Mouse (Mus musculus): ENCODE measurements around the gene Pan2. TPM values are rescaled to one million over a fixed set of nuclear protein-coding genes. Genes with fewer than 3 reads are reported as not detected.

The Pan2 gene
- polyA plus RNA-seq, 1 experiment, result 67.5 TPM

- no peak overlapping the region for H3K27ac ChIP-seq (ENCODE audit: control insufficient read depth, insufficient read depth, low read length)
- no peak overlapping the region for H3K4me3 ChIP-seq (ENCODE audit: control insufficient read depth, insufficient read depth, low read length)
- H3K27me3 ChIP-seq (ENCODE audit: control insufficient read depth, insufficient read depth, low read length), result no peaks in the 10 kb centered on the region
- WGBS, result 83% methylated on average over 2 of the region's 2 CpGs
- peaks cover 6% of the 10 kb centered on the region for H3K4me1 ChIP-seq (replicated peaks; ENCODE audit: control insufficient read depth, insufficient read depth, low read length)
- DNase-seq, result no peak
- H3K36me3 ChIP-seq (ENCODE audit: control insufficient read depth, insufficient read depth, low read length), result no peaks in the 10 kb centered on the region
- TF ChIP-seq CTCF (IDR thresholded peaks at IDR 0.05; ENCODE audit: borderline replicate concordance, control insufficient read depth, extremely low read depth, insufficient read depth, low read length, poor library complexity) (no peak), POLR2A (IDR thresholded peaks at IDR 0.05; ENCODE audit: control insufficient read depth, extremely low read depth, insufficient read depth, low read length, poor library complexity) (no peak)
Measured at GRCm38 (mm10) chr10:128340257-128340656, 37.1 kb downstream of the Pan2 start.

DNA sequence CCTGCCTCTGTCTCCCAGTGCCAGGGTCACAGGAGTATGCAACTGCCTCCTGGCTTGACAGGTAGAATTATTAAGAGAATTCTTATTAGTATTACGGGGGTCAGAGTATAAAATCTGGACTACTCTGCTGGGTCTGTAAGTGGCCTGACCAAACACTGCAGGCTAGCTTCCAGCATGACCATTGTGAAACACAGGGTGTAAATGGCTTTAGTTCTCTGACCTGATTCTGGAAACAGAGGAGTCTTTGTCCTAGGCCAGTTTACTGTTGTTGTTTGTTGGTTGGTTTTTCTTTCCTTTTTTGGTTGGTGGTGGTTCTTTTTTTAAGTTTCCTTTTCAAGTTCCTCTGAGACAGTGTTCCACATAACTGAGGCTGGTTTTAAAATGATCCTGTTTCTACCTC is 40.3 kb downstream of the Pan2 start:
- no peak for DNase-seq
- no peak for TF ChIP-seq CTCF (IDR thresholded peaks at IDR 0.05; ENCODE audit: borderline replicate concordance, control insufficient read depth, extremely low read depth, insufficient read depth, low read length, poor library complexity)
- no peak for TF ChIP-seq POLR2A (IDR thresholded peaks at IDR 0.05; ENCODE audit: control insufficient read depth, extremely low read depth, insufficient read depth, low read length, poor library complexity)
- Histone ChIP-seq H3K36me3 (ENCODE audit: control insufficient read depth, insufficient read depth, low read length) (no peaks in the 10 kb centered on the region), H3K27ac (ENCODE audit: control insufficient read depth, insufficient read depth, low read length) (no peak overlapping the region), H3K27me3 (ENCODE audit: control insufficient read depth, insufficient read depth, low read length) (no peaks in the 10 kb centered on the region), H3K4me1 (replicated peaks; ENCODE audit: control insufficient read depth, insufficient read depth, low read length) (peaks cover 6% of the 10 kb centered on the region), H3K4me3 (ENCODE audit: control insufficient read depth, insufficient read depth, low read length) (no peak overlapping the region)
- WGBS, result 95% methylated on average over 1 of the region's 1 CpGs

- H3K4me3 ChIP-seq (ENCODE audit: control insufficient read depth, insufficient read depth, low read length), result no peak overlapping the region
- peaks cover 6% of the 10 kb centered on the region for H3K4me1 ChIP-seq (replicated peaks; ENCODE audit: control insufficient read depth, insufficient read depth, low read length)
- TF ChIP-seq CTCF (IDR thresholded peaks at IDR 0.05; ENCODE audit: borderline replicate concordance, control insufficient read depth, extremely low read depth, insufficient read depth, low read length, poor library complexity) (no peak), POLR2A (IDR thresholded peaks at IDR 0.05; ENCODE audit: control insufficient read depth, extremely low read depth, insufficient read depth, low read length, poor library complexity) (no peak)
- peak; percentile 78 for DNase-seq
- H3K36me3 ChIP-seq (ENCODE audit: control insufficient read depth, insufficient read depth, low read length), result no peaks in the 10 kb centered on the region
- no peaks in the 10 kb centered on the region for H3K27me3 ChIP-seq (ENCODE audit: control insufficient read depth, insufficient read depth, low read length)
- 1% methylated on average over 7 of the region's 7 CpGs for WGBS
- peak overlapping the region; percentile 38 for H3K27ac ChIP-seq (ENCODE audit: control insufficient read depth, insufficient read depth, low read length)
Measured at GRCm38 (mm10) chr10:128344568-128345275, 41.6 kb downstream of the Pan2 start.

DNA sequence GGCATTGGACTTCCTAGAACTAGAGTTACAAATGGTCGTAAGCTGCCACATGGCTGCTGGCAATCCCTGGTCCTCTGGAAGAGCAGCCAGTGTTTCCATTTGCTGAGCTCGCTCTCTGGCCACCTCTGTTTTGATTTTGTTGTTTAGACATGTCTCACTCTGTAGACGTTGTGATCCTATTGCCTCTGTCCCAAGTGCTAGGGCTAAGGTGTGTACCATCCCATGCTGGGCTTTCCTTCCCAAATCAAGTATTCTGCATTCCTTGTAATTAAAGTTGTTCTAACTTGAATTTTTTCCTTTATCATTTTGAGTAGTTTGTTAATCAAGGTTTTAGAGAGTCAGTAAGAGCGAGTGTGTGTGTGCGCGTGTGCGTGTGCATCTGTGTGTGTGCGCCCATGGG is 44.4 kb downstream of the Pan2 start:
- Histone ChIP-seq H3K27me3 (ENCODE audit: control insufficient read depth, insufficient read depth, low read length) (no peaks in the 10 kb centered on the region), H3K4me3 (ENCODE audit: control insufficient read depth, insufficient read depth, low read length) (no peak overlapping the region), H3K27ac (ENCODE audit: control insufficient read depth, insufficient read depth, low read length) (no peak overlapping the region), H3K36me3 (ENCODE audit: control insufficient read depth, insufficient read depth, low read length) (peaks cover 26% of the 10 kb centered on the region), H3K4me1 (replicated peaks; ENCODE audit: control insufficient read depth, insufficient read depth, low read length) (peaks cover 6% of the 10 kb centered on the region)
- no peak for TF ChIP-seq POLR2A (IDR thresholded peaks at IDR 0.05; ENCODE audit: control insufficient read depth, extremely low read depth, insufficient read depth, low read length, poor library complexity)
- DNase-seq, result no peak
- WGBS, result 98% methylated on average over 8 of the region's 8 CpGs

- DNase-seq, result peak; percentile 61
- Histone ChIP-seq H3K4me1 (replicated peaks; ENCODE audit: control insufficient read depth, insufficient read depth, low read length) (no peaks in the 10 kb centered on the region), H3K36me3 (ENCODE audit: control insufficient read depth, insufficient read depth, low read length) (peaks cover 68% of the 10 kb centered on the region), H3K27ac (ENCODE audit: control insufficient read depth, insufficient read depth, low read length) (no peak overlapping the region), H3K27me3 (ENCODE audit: control insufficient read depth, insufficient read depth, low read length) (no peaks in the 10 kb centered on the region), H3K4me3 (ENCODE audit: control insufficient read depth, insufficient read depth, low read length) (no peak overlapping the region)
- TF ChIP-seq CTCF (IDR thresholded peaks at IDR 0.05; ENCODE audit: borderline replicate concordance, control insufficient read depth, extremely low read depth, insufficient read depth, low read length, poor library complexity) (no peak), POLR2A (IDR thresholded peaks at IDR 0.05; ENCODE audit: control insufficient read depth, extremely low read depth, insufficient read depth, low read length, poor library complexity) (no peak)
- WGBS, result 52% methylated on average over 2 of the region's 2 CpGs
Measured at GRCm38 (mm10) chr10:128358796-128359195, 55.7 kb downstream of the Pan2 start.

- Histone ChIP-seq H3K27me3 (ENCODE audit: control insufficient read depth, insufficient read depth, low read length) (no peaks in the 10 kb centered on the region), H3K4me1 (replicated peaks; ENCODE audit: control insufficient read depth, insufficient read depth, low read length) (no peaks in the 10 kb centered on the region), H3K36me3 (ENCODE audit: control insufficient read depth, insufficient read depth, low read length) (peaks cover 64% of the 10 kb centered on the region), H3K4me3 (ENCODE audit: control insufficient read depth, insufficient read depth, low read length) (no peak overlapping the region), H3K27ac (ENCODE audit: control insufficient read depth, insufficient read depth, low read length) (no peak overlapping the region)
- TF ChIP-seq CTCF (IDR thresholded peaks at IDR 0.05; ENCODE audit: borderline replicate concordance, control insufficient read depth, extremely low read depth, insufficient read depth, low read length, poor library complexity), result no peak
- TF ChIP-seq POLR2A (IDR thresholded peaks at IDR 0.05; ENCODE audit: control insufficient read depth, extremely low read depth, insufficient read depth, low read length, poor library complexity), result no peak
- WGBS, result 95% methylated on average over 6 of the region's 6 CpGs
- no peak for DNase-seq
Measured at GRCm38 (mm10) chr10:128359226-128359625, 56.1 kb downstream of the Pan2 start.

DNA sequence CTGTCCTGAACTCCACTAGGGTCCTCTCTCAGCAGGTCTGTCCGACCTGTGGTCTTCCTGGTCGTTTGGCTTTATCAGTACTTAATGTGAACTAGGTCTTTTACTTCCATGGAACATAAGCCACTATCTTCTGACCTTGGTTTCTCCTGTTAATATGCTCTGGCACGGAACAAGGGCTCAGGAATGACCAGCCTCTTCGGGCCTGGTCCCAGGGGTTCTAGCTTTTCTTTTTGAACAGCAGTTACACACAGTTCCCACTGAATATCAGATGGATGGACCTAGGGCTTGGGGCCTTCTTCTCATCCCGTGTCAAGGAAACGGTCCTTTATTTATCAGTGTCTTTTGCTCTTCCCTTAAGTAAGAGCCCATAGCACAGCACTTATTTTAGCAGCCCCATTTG is 58.7 kb downstream of the Pan2 start:
- Histone ChIP-seq H3K36me3 (ENCODE audit: control insufficient read depth, insufficient read depth, low read length) (peaks cover 50% of the 10 kb centered on the region), H3K4me1 (replicated peaks; ENCODE audit: control insufficient read depth, insufficient read depth, low read length) (no peaks in the 10 kb centered on the region), H3K27me3 (ENCODE audit: control insufficient read depth, insufficient read depth, low read length) (no peaks in the 10 kb centered on the region), H3K4me3 (ENCODE audit: control insufficient read depth, insufficient read depth, low read length) (no peak overlapping the region), H3K27ac (ENCODE audit: control insufficient read depth, insufficient read depth, low read length) (no peak overlapping the region)
- WGBS, result 96% methylated on average over 6 of the region's 6 CpGs
- no peak for DNase-seq
- TF ChIP-seq CTCF (IDR thresholded peaks at IDR 0.05; ENCODE audit: borderline replicate concordance, control insufficient read depth, extremely low read depth, insufficient read depth, low read length, poor library complexity), result no peak
- TF ChIP-seq POLR2A (IDR thresholded peaks at IDR 0.05; ENCODE audit: control insufficient read depth, extremely low read depth, insufficient read depth, low read length, poor library complexity), result no peak
